Mouse (Mus musculus): Measurements from ENCODE around the gene Tnn.
A peak's percentile ranks its signal among the peaks of the same experiment; 100 is the strongest.

Tnn gene

GRCm38 (mm10) chr1:160044237-160045021 is 109.0 kb downstream of the Tnn start, which contains the start of gene 4930523C07Rik:
Gene 4930523C07Rik, plus strand, starts transcription at chr1:160044382.
- DNase-seq (ENCODE audit: low read depth, low spot score) = peak; percentile 87

GRCm38 (mm10) chr1:160043271-160043975 is 110.0 kb downstream of the Tnn start:
- no peak for DNase-seq (ENCODE audit: low read depth, low spot score)

- no peak for DNase-seq (ENCODE audit: low read depth, low spot score)
These were observed 111.0 kb downstream of the Tnn start for GRCm38 (mm10) chr1:160042351-160042750.

- no peak for DNase-seq (ENCODE audit: low read depth, low spot score)
These were observed 112.1 kb downstream of the Tnn start for GRCm38 (mm10) chr1:160041264-160041775.

GRCm38 (mm10) chr1:160039951-160040645 is 113.3 kb downstream of the Tnn start:
- no peak for DNase-seq (ENCODE audit: low read depth, low spot score)

- DNase-seq (ENCODE audit: low read depth, low spot score) = no peak
These were observed 116.3 kb downstream of the Tnn start for GRCm38 (mm10) chr1:160036996-160037521.

- DNase-seq (ENCODE audit: low read depth, low spot score) = no peak
These were observed 117.8 kb downstream of the Tnn start for GRCm38 (mm10) chr1:160035561-160035960.
